Mouse (Mus musculus) CH12.LX (cell line): ENCODE measurements around the gene Gm17018.

Source experiments
- CHD2 ChIP-seq: IDR thresholded peaks from 2 replicates; pipeline ENCODE4 v1.6.1; 2011; ENCODE audit warnings: low read length, improper control_type of control experiment
- CTCF ChIP-seq, 2 experiments: IDR thresholded peaks in 1 of 2; conservative IDR thresholded peaks in 1 of 2; 2 replicates each; pipeline ENCODE4 v1.5.1; 2011 to 2012; ENCODE audit warnings: low read depth in 2 of 2, low read length in 2 of 2, improper control_type of control experiment in 1 of 2, inconsistent platforms in 1 of 2, mild to moderate bottlenecking in 1 of 2, moderate library complexity in 1 of 2
- EP300 ChIP-seq: IDR thresholded peaks from 2 replicates; pipeline ENCODE4 v1.6.1; 2011; ENCODE audit warnings: low read length, improper control_type of control experiment

GRCm38 (mm10) chr19:45574339-45574898 is 14.0 kb downstream of the Gm17018 start:
- no peak for TF ChIP-seq CTCF (conservative IDR thresholded peaks at IDR 0.05 in 1 of 2, IDR thresholded peaks at IDR 0.05 in 1 of 2; ENCODE audit: low read depth in 2 of 2, low read length in 2 of 2)
- no peak for TF ChIP-seq CHD2
- TF ChIP-seq EP300, result no peak
